Mouse (Mus musculus): ENCODE measurements around the gene Spata31d1b. TPM values are rescaled to one million over a fixed set of nuclear protein-coding genes. Genes with fewer than 3 reads are reported as not detected.

The Spata31d1b gene
- total and polyA plus RNA-seq, 2 experiments from 2014 or later = not detected

- no peaks in the 10 kb centered on the region for H3K27me3 ChIP-seq (ENCODE audit: control insufficient read depth, insufficient read depth, low read length)
- peak overlapping the region; percentile 33; the same call in 1 of the 2 replicates for H3K9ac ChIP-seq (replicated peaks; ENCODE audit: low read depth, low read length)
- DNase-seq (ENCODE audit: low spot score) = no peak
- peaks cover 22% of the 10 kb centered on the region for H3K36me3 ChIP-seq (replicated peaks; ENCODE audit: control insufficient read depth, insufficient read depth, low read length)
- ATAC-seq (ENCODE audit: insufficient read depth, low read depth) = no peak
- no peaks in the 10 kb centered on the region for H3K9me3 ChIP-seq (replicated peaks; ENCODE audit: control insufficient read depth, low read length)
- H3K4me1 ChIP-seq (ENCODE audit: control insufficient read depth, insufficient read depth) = peaks cover 49% of the 10 kb centered on the region
- H3K4me2 ChIP-seq (ENCODE audit: low read depth, low read length) = peak overlapping the region; percentile 68
- 33% methylated on average over 11 of the region's 11 CpGs for WGBS
- TF ChIP-seq CTCF (IDR thresholded peaks at IDR 0.05; ENCODE audit: low read depth) = no peak
- TF ChIP-seq EP300 (IDR thresholded peaks at IDR 0.05; ENCODE audit: low read depth) = no peak
- H3K27ac ChIP-seq (ENCODE audit: low read depth) = peak overlapping the region; percentile 55
- H3K4me3 ChIP-seq (ENCODE audit: low read depth, low read length) = peak overlapping the region; percentile 94
Measured at GRCm38 (mm10) chr13:59766786-59767515, 54.9 kb downstream of the Spata31d1b start.

- Histone ChIP-seq H3K27me3 (ENCODE audit: control insufficient read depth, insufficient read depth, low read length) (no peaks in the 10 kb centered on the region), H3K4me2 (ENCODE audit: low read depth, low read length) (peak overlapping the region; percentile 68), H3K9ac (replicated peaks; ENCODE audit: low read depth, low read length) (peak overlapping the region; percentile 98), H3K4me1 (ENCODE audit: control insufficient read depth, insufficient read depth) (peaks cover 52% of the 10 kb centered on the region), H3K9me3 (replicated peaks; ENCODE audit: control insufficient read depth, low read length) (no peaks in the 10 kb centered on the region), H3K4me3 (ENCODE audit: low read depth, low read length) (peak overlapping the region; percentile 94), H3K27ac (ENCODE audit: low read depth) (peak overlapping the region; percentile 97), H3K36me3 (replicated peaks; ENCODE audit: control insufficient read depth, insufficient read depth, low read length) (peaks cover 20% of the 10 kb centered on the region; the same call in 1 of the 2 replicates)
- ATAC-seq (ENCODE audit: insufficient read depth, low read depth) (no peak), DNase-seq (ENCODE audit: low spot score) (no peak)
- no peak for TF ChIP-seq CTCF (IDR thresholded peaks at IDR 0.05; ENCODE audit: low read depth)
- no peak for TF ChIP-seq EP300 (IDR thresholded peaks at IDR 0.05; ENCODE audit: low read depth)
- whole genome bisulfite sequencing = 11% methylated on average over 13 of the region's 13 CpGs
Measured at GRCm38 (mm10) chr13:59768531-59768930, 56.4 kb downstream of the Spata31d1b start.

Other genes with a start within 250 kb of the Spata31d1b start
- gene Agtpbp1, start 127.1 kb upstream of the Spata31d1b start, total RNA-seq (2014; rRNA removed; ENCODE audit: low replicate concordance) = 21.6 and 21.7 TPM in 2 replicates
- gene Agtpbp1, start 127.1 kb upstream of the Spata31d1b start, polyA plus RNA-seq (2015; fragmentation: Nextera tagmentation; extraction: Ambion mirVana) = 10.4 and 12.4 TPM in 2 replicates
- 31.3 and 83.1 TPM in 2 replicates for gene Naa35, start 127.0 kb upstream of the Spata31d1b start, total RNA-seq (2014; rRNA removed; ENCODE audit: low replicate concordance)
- gene Naa35, start 127.0 kb upstream of the Spata31d1b start, polyA plus RNA-seq (2015; fragmentation: Nextera tagmentation; extraction: Ambion mirVana) = 70.0 and 72.5 TPM in 2 replicates
- 26.6 and 30.4 TPM in 2 replicates for gene Golm1, start 36.5 kb upstream of the Spata31d1b start, total RNA-seq (2014; rRNA removed; ENCODE audit: low replicate concordance)
- gene Golm1, start 36.5 kb upstream of the Spata31d1b start, polyA plus RNA-seq (2015; fragmentation: Nextera tagmentation; extraction: Ambion mirVana) = 19.9 and 20.8 TPM in 2 replicates
- not detected in 2 replicates for gene 4921517D22Rik, start 18.2 kb upstream of the Spata31d1b start, total RNA-seq (2014; rRNA removed; ENCODE audit: low replicate concordance)
- not detected in 2 replicates for gene 4921517D22Rik, start 18.2 kb upstream of the Spata31d1b start, polyA plus RNA-seq (2015; fragmentation: Nextera tagmentation; extraction: Ambion mirVana)
- not detected in 2 replicates for gene Spata31d1a, start 2.0 kb upstream of the Spata31d1b start, total RNA-seq (2014; rRNA removed; ENCODE audit: low replicate concordance)
- gene Spata31d1a, start 2.0 kb upstream of the Spata31d1b start, polyA plus RNA-seq (2015; fragmentation: Nextera tagmentation; extraction: Ambion mirVana) = not detected in 2 replicates
- not detected in 2 replicates for gene Spata31d1d, start 19.5 kb downstream of the Spata31d1b start, total RNA-seq (2014; rRNA removed; ENCODE audit: low replicate concordance)
- gene Spata31d1d, start 19.5 kb downstream of the Spata31d1b start, polyA plus RNA-seq (2015; fragmentation: Nextera tagmentation; extraction: Ambion mirVana) = not detected in 2 replicates
- gene 1700014D04Rik, start 34.5 kb downstream of the Spata31d1b start, total RNA-seq (2014; rRNA removed; ENCODE audit: low replicate concordance) = not detected in 2 replicates
- 0.18 TPM in 1 of 2 replicates, not detected in the other for gene 1700014D04Rik, start 34.5 kb downstream of the Spata31d1b start, polyA plus RNA-seq (2015; fragmentation: Nextera tagmentation; extraction: Ambion mirVana)
- gene Isca1, start 57.5 kb downstream of the Spata31d1b start, total RNA-seq (2014; rRNA removed; ENCODE audit: low replicate concordance) = 187 and 193 TPM in 2 replicates
- 259 and 270 TPM in 2 replicates for gene Isca1, start 57.5 kb downstream of the Spata31d1b start, polyA plus RNA-seq (2015; fragmentation: Nextera tagmentation; extraction: Ambion mirVana)
- not detected in 2 replicates for gene Gm49354, start 70.0 kb downstream of the Spata31d1b start, total RNA-seq (2014; rRNA removed; ENCODE audit: low replicate concordance)
- not detected in 2 replicates for gene Gm49354, start 70.0 kb downstream of the Spata31d1b start, polyA plus RNA-seq (2015; fragmentation: Nextera tagmentation; extraction: Ambion mirVana)
- gene Tut7, start 110.9 kb downstream of the Spata31d1b start, total RNA-seq (2014; rRNA removed; ENCODE audit: low replicate concordance) = 19.3 and 24.3 TPM in 2 replicates
- gene Tut7, start 110.9 kb downstream of the Spata31d1b start, polyA plus RNA-seq (2015; fragmentation: Nextera tagmentation; extraction: Ambion mirVana) = 24.0 and 26.3 TPM in 2 replicates

All from heart, postnatal 0 days (tissue).